Comparison of ENCODE assay signal across 28 mouse cellular contexts in genomic region chr2:106653261-106653660, GRCm38 (mm10). TPM values are rescaled to one million over a fixed set of nuclear protein-coding genes. Genes with fewer than 3 reads are reported as not detected.
"Had no signal": no experiment of that assay in that cellular context is flagged by ENCODE, and none has a peak within 500 bp of the region (broad histone marks: within the 10 kb centered on the region; RNA-seq: fewer than 3 reads in every experiment).

No protein-coding gene starts in this region.

- H3K4me1 ChIP-seq: embryonic facial prominence, embryonic 15.5 days had no signal

- DNase-seq: cerebellum, adult 2 months; cerebellum, adult 8-10 months; cerebellum, adult 9-10 months; cerebellum, adult 9-11 months; cerebellum, postnatal 10 days; cerebellum, postnatal 14 days; cerebellum, postnatal 25 days; cerebellum, postnatal 36 days; embryo, embryonic 11 days; forebrain, postnatal 0 days; gastrocnemius, adult 2 months; gastrocnemius, postnatal 10 days; gastrocnemius, postnatal 14 days; gastrocnemius, postnatal 25 days; gastrocnemius, postnatal 36 days; heart, adult 11 months had no signal

- H3K27me3 ChIP-seq: embryonic facial prominence, embryonic 12.5 days; embryonic facial prominence, embryonic 13.5 days; embryonic facial prominence, embryonic 15.5 days; forebrain, embryonic 13.5 days; forebrain, embryonic 15.5 days had no signal

- H3K9me3 ChIP-seq: embryonic facial prominence, embryonic 10.5 days; embryonic facial prominence, embryonic 12.5 days; embryonic facial prominence, embryonic 13.5 days; embryonic facial prominence, embryonic 15.5 days; forebrain, embryonic 10.5 days; forebrain, embryonic 12.5 days; forebrain, embryonic 13.5 days; forebrain, embryonic 15.5 days had no signal

- H3K4me2 ChIP-seq: embryonic facial prominence, embryonic 12.5 days; embryonic facial prominence, embryonic 13.5 days; embryonic facial prominence, embryonic 15.5 days; forebrain, embryonic 12.5 days; forebrain, embryonic 13.5 days; forebrain, embryonic 15.5 days had no signal

- H3K9ac ChIP-seq: embryonic facial prominence, embryonic 12.5 days; embryonic facial prominence, embryonic 13.5 days; embryonic facial prominence, embryonic 15.5 days; forebrain, embryonic 12.5 days; forebrain, embryonic 13.5 days; forebrain, embryonic 15.5 days; forebrain, postnatal 0 days had no signal

- H3K36me3 ChIP-seq: embryonic facial prominence, embryonic 10.5 days; embryonic facial prominence, embryonic 12.5 days; embryonic facial prominence, embryonic 13.5 days; embryonic facial prominence, embryonic 15.5 days; forebrain, embryonic 10.5 days; forebrain, embryonic 12.5 days; forebrain, embryonic 15.5 days had no signal

- H3K4me3 ChIP-seq: embryonic facial prominence, embryonic 10.5 days; embryonic facial prominence, embryonic 12.5 days; embryonic facial prominence, embryonic 13.5 days; embryonic facial prominence, embryonic 15.5 days; erythroblast, embryonic 14.5 days; forebrain, embryonic 10.5 days; forebrain, embryonic 12.5 days; forebrain, embryonic 13.5 days; forebrain, embryonic 15.5 days; gastrocnemius, adult 2 months had no signal

- ATAC-seq: forebrain, embryonic 13.5 days; forebrain, embryonic 14.5 days; forebrain, embryonic 15.5 days; forebrain, embryonic 16.5 days; forebrain, postnatal 0 days had no signal

- H3K27ac ChIP-seq: embryonic facial prominence, embryonic 12.5 days; embryonic facial prominence, embryonic 13.5 days; embryonic facial prominence, embryonic 15.5 days; forebrain, embryonic 10.5 days; forebrain, embryonic 12.5 days; forebrain, embryonic 13.5 days; forebrain, embryonic 15.5 days; gastrocnemius, adult 2 months had no signal

RNA-seq across cellular contexts. Expression of gene Mpped2, which starts 39.8 kb away (rescaled TPM):
- total RNA-seq: granulocyte monocyte progenitor cell, adult 5-6 weeks had no signal
- polyA plus RNA-seq: erythroblast, embryonic 14.5 days had no signal
